Mouse (Mus musculus) heart, postnatal 0 days (tissue): ENCODE measurements around the gene Taar7f. TPM values are rescaled to one million over a fixed set of nuclear protein-coding genes. Genes with fewer than 3 reads are reported as not detected.
"Not testable (repeated sequence)": the region's sequence is repeated elsewhere in the genome, so short reads cannot be mapped to it uniquely, and the experiment has no call there.

ENCODE experiments used
- ATAC-seq: fragments of 200-750 bp; cut with Nextera tagmentation; 2 replicates; pipeline ENCODE4 v1.8.0; 2017; ENCODE audit warnings: low read depth, moderate number of reproducible peaks, moderate library complexity; ENCODE audit not compliant: insufficient read depth
- DNase-seq: peaks from one replicate; pipeline ENCODE4 v3.0.0-alpha.2; 2016; ENCODE audit warnings: low spot score
- H3K27ac ChIP-seq: fragments of 300-500 bp; sonication (generic); 2 replicates; pipeline ENCODE4 v1.5.1; 2014; ENCODE audit warnings: low read depth, mild to moderate bottlenecking
- H3K27me3 ChIP-seq: fragments of 300-500 bp; sonication (generic); 2 replicates; pipeline ENCODE4 v1.6.1; 2014; ENCODE audit warnings: low read length, mixed read lengths; ENCODE audit not compliant: control insufficient read depth, insufficient read depth
- H3K36me3 ChIP-seq: fragments of 300-500 bp; sonication (generic); replicated peaks from 2 replicates; pipeline ENCODE4 v1.6.1; 2014; ENCODE audit warnings: low read length, mixed read lengths; ENCODE audit not compliant: control insufficient read depth, insufficient read depth
- H3K4me1 ChIP-seq: fragments of 300-500 bp; sonication (generic); 2 replicates; pipeline ENCODE4 v1.6.1; 2014; ENCODE audit warnings: antibody characterized with exemption; ENCODE audit not compliant: control insufficient read depth, insufficient read depth
- H3K4me2 ChIP-seq: fragments of 300-500 bp; sonication (generic); 2 replicates; pipeline ENCODE4 v1.6.1; 2014; ENCODE audit warnings: low read depth, mild to moderate bottlenecking, low read length, moderate library complexity
- H3K4me3 ChIP-seq: fragments of 300-500 bp; sonication (generic); 2 replicates; pipeline ENCODE4 v1.5.1; 2014; ENCODE audit warnings: low read depth, low read length
- H3K9ac ChIP-seq: fragments of 300-500 bp; sonication (generic); replicated peaks from 2 replicates; pipeline ENCODE4 v1.6.1; 2014; ENCODE audit warnings: low read depth, low read length, mixed read lengths
- H3K9me3 ChIP-seq: fragments of 300-500 bp; sonication (generic); replicated peaks from 2 replicates; pipeline ENCODE4 v1.6.1; 2016; ENCODE audit warnings: low read length; ENCODE audit not compliant: control insufficient read depth
- CTCF ChIP-seq: IDR thresholded peaks from 2 replicates; pipeline ENCODE4 v1.5.1; 2016; ENCODE audit warnings: antibody characterized with exemption, control low read depth, low read depth
- EP300 ChIP-seq: IDR thresholded peaks from 2 replicates; pipeline ENCODE4 v1.6.1; 2016; ENCODE audit warnings: antibody characterized with exemption, low read depth
- WGBS: fragments of 180-500 bp; shearing (Covaris S2); extraction: QIAGEN DNeasy Blood & Tissue Kit; methylation state at CpG from one replicate; pipeline ENCODE4 v1.1.7; 2014; 5-methylcytosine and 5-hydroxymethylcytosine counted together
- polyA plus RNA-seq: library from polyadenylated mRNA; unstranded; fragments of >200 nt; fragmentation: Nextera tagmentation; extraction: Ambion mirVana; gene quantifications from 2 replicates; pipeline ENCODE4 v1.2.1, GENCODE M21; 2015
- total RNA-seq: library from RNA; depleted of rRNA; stranded (reverse); fragments of >200 nt; gene quantifications from 2 replicates; pipeline ENCODE4 v1.2.3, GENCODE M21; 2014; ENCODE audit warnings: low replicate concordance

Gene Taar7f
- total and polyA plus RNA-seq, 2 experiments from 2014 or later = not detected

- TF ChIP-seq CTCF = no peak
- TF ChIP-seq EP300 = no peak
- H3K27ac ChIP-seq = no peak overlapping the region
- no peaks in the 10 kb centered on the region for H3K9me3 ChIP-seq
- no peaks in the 10 kb centered on the region for H3K36me3 ChIP-seq
- no peaks in the 10 kb centered on the region for H3K4me1 ChIP-seq
- H3K9ac ChIP-seq = no peak overlapping the region
- no peak for DNase-seq
- H3K27me3 ChIP-seq = no peaks in the 10 kb centered on the region
- H3K4me3 ChIP-seq = no peak overlapping the region
- H3K4me2 ChIP-seq = no peak overlapping the region
- no peak for ATAC-seq
Observed at GRCm38 (mm10) chr10:24031347-24031746, 18.0 kb upstream of the Taar7f start.

- DNase-seq (no peak), ATAC-seq (no peak)
- Histone ChIP-seq H3K36me3 (no peaks in the 10 kb centered on the region), H3K27me3 (no peaks in the 10 kb centered on the region), H3K27ac (no peak within 1 kb of the TSS), H3K4me2 (no peak within 1 kb of the TSS), H3K4me1 (no peaks in the 10 kb centered on the region), H3K9me3 (no peaks in the 10 kb centered on the region), H3K9ac (no peak within 1 kb of the TSS), H3K4me3 (no peak within 1 kb of the TSS)
- TF ChIP-seq EP300 (no peak), CTCF (no peak)
- 88% methylated on average over 2 of the region's 2 CpGs for whole genome bisulfite sequencing
Observed at GRCm38 (mm10) chr10:24037314-24037713, 12.0 kb upstream of the Taar7f start, which contains the start of gene Taar7e. Taar7e (plus strand) TSS chr10:24037614.

GRCm38 (mm10) chr10:24040120-24040869 lies 9.0 kb upstream of the Taar7f start:
- ATAC-seq (no peak), DNase-seq (no peak)
- Histone ChIP-seq H3K27me3 (no peaks in the 10 kb centered on the region), H3K27ac (no peak overlapping the region), H3K36me3 (no peaks in the 10 kb centered on the region), H3K9me3 (no peaks in the 10 kb centered on the region), H3K4me3 (no peak overlapping the region), H3K4me2 (no peak overlapping the region), H3K4me1 (no peaks in the 10 kb centered on the region), H3K9ac (no peak overlapping the region)
- 42% methylated on average over 2 of the region's 2 CpGs for WGBS
- TF ChIP-seq EP300 = no peak
- TF ChIP-seq CTCF = no peak

- DNase-seq = no peak
- no peaks in the 10 kb centered on the region for H3K27me3 ChIP-seq
- no peak overlapping the region for H3K27ac ChIP-seq
- no peak for ATAC-seq
- no peak overlapping the region for H3K9ac ChIP-seq
- no peaks in the 10 kb centered on the region for H3K36me3 ChIP-seq
- H3K4me3 ChIP-seq = no peak overlapping the region
- no peak overlapping the region for H3K4me2 ChIP-seq
- H3K9me3 ChIP-seq = no peaks in the 10 kb centered on the region
- H3K4me1 ChIP-seq = no peaks in the 10 kb centered on the region
- no peak for TF ChIP-seq EP300
- WGBS = 32% methylated on average over 5 of the region's 5 CpGs
Observed at GRCm38 (mm10) chr10:24052039-24052438, 2.7 kb downstream of the Taar7f start.

GRCm38 (mm10) chr10:24058986-24059385 lies 9.7 kb downstream of the Taar7f start:
- Histone ChIP-seq H3K4me1 (no peaks in the 10 kb centered on the region), H3K4me3 (no peak overlapping the region), H3K9ac (no peak overlapping the region), H3K9me3 (no peaks in the 10 kb centered on the region), H3K36me3 (no peaks in the 10 kb centered on the region), H3K27me3 (no peaks in the 10 kb centered on the region), H3K27ac (no peak overlapping the region), H3K4me2 (no peak overlapping the region)
- 78% methylated on average over 3 of the region's 3 CpGs for WGBS
- TF ChIP-seq CTCF (no peak), EP300 (no peak)
- ATAC-seq = no peak
- no peak for DNase-seq

GRCm38 (mm10) chr10:24074751-24075150 lies 25.4 kb downstream of the Taar7f start:
- not testable (repeated sequence) for H3K4me1 ChIP-seq, DNase-seq, H3K27ac ChIP-seq, H3K9ac ChIP-seq, H3K4me3 ChIP-seq, H3K4me2 ChIP-seq, H3K36me3 ChIP-seq, H3K27me3 ChIP-seq, ATAC-seq, H3K9me3 ChIP-seq
- WGBS = 37% methylated on average over 2 of the region's 2 CpGs

GRCm38 (mm10) chr10:24076200-24076599 lies 26.9 kb downstream of the Taar7f start, which contains the start of gene Taar8a:
Taar8a (plus strand) TSS chr10:24076500.
- H3K27me3 ChIP-seq, H3K27ac ChIP-seq, DNase-seq, H3K4me3 ChIP-seq, H3K4me2 ChIP-seq, H3K9me3 ChIP-seq, H3K9ac ChIP-seq, H3K4me1 ChIP-seq, ATAC-seq, H3K36me3 ChIP-seq: not testable (repeated sequence)
- WGBS = 77% methylated on average over 2 of the region's 4 CpGs
